Mouse (Mus musculus): ENCODE results near the gene Agrp. TPM values are rescaled to one million over a fixed set of nuclear protein-coding genes. Genes with fewer than 3 reads are reported as not detected.

The Agrp gene
- polyA plus RNA-seq, 1 experiment from 2014 or later: 1.2 TPM

- Histone ChIP-seq H3K36me3 (peaks cover 20% of the 10 kb centered on the region), H3K4me1 (replicated peaks) (no peaks in the 10 kb centered on the region), H3K9me3 (no peaks in the 10 kb centered on the region), H3K27ac (no peak overlapping the region), H3K4me3 (no peak overlapping the region), H3K4me2 (no peak overlapping the region), H3K27me3 (no peaks in the 10 kb centered on the region), H3K9ac (no peak overlapping the region)
- peak; percentile 65 for ATAC-seq (ENCODE audit: low FRiP score)
These were observed 83.1 kb downstream of the Agrp start for GRCm38 (mm10) chr8:105554087-105554486.

DNA sequence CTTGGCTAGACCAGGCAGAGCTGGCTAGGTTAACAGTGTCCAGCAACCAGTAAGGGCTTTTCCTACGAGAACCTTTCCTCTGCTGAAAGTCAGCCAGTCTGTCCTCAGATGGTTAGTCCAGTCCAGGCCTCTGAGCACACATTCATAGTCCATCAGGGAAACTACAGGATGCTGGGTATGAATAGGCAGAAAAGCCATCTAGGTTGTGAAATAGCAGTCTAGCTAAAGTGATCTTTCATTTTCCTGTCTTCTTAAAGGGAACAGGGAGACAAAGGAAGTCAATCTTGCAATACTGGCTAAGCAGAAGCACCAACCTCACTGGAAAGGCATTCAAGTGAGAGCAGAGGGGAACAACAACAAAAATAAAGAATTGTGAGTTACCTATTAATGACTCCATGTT lies 84.4 kb downstream of the Agrp start:
- Histone ChIP-seq H3K36me3 (peaks cover 12% of the 10 kb centered on the region), H3K4me3 (no peak overlapping the region), H3K9me3 (no peaks in the 10 kb centered on the region), H3K4me1 (replicated peaks) (no peaks in the 10 kb centered on the region), H3K4me2 (no peak overlapping the region), H3K27ac (no peak overlapping the region), H3K9ac (no peak overlapping the region), H3K27me3 (no peaks in the 10 kb centered on the region)
- 81% methylated on average over 1 of the region's 1 CpGs for WGBS
- no peak for ATAC-seq (ENCODE audit: low FRiP score)

DNA sequence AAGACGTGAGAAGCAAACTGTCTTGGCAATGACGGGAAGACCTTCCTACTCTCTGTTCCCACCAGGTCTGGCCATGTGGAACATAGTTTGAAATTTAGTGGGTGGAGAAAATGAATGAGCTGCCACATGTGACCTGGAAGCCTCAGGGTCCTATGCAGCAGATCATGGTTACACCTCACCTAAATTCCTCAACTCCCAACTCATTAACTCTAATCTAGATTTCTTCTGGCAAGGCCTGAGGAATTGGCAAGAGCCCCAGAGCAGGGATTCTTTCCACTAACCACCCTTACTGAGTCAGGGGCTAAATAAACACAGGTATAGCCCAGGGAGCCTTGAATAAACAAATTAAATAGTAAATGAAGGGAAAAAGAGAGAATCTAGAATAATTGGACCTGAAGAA lies 85.2 kb downstream of the Agrp start:
- Histone ChIP-seq H3K4me1 (replicated peaks) (no peaks in the 10 kb centered on the region), H3K4me2 (no peak overlapping the region), H3K9me3 (no peaks in the 10 kb centered on the region), H3K4me3 (no peak overlapping the region), H3K9ac (no peak overlapping the region), H3K27ac (no peak overlapping the region), H3K36me3 (peaks cover 11% of the 10 kb centered on the region; the same call in 1 of the 2 replicates), H3K27me3 (no peaks in the 10 kb centered on the region)
- ATAC-seq (ENCODE audit: low FRiP score): no peak
- WGBS: 94% methylated on average over 2 of the region's 2 CpGs

GRCm38 (mm10) chr8:105550083-105550482 lies 87.1 kb downstream of the Agrp start:
- Histone ChIP-seq H3K9me3 (no peaks in the 10 kb centered on the region), H3K4me1 (replicated peaks) (peaks cover 7% of the 10 kb centered on the region), H3K27ac (no peak overlapping the region), H3K27me3 (no peaks in the 10 kb centered on the region), H3K4me3 (no peak overlapping the region), H3K9ac (no peak overlapping the region), H3K4me2 (no peak overlapping the region), H3K36me3 (peaks cover 11% of the 10 kb centered on the region; the same call in 1 of the 2 replicates)
- no peak for ATAC-seq (ENCODE audit: low FRiP score)
- WGBS: 87% methylated on average over 2 of the region's 2 CpGs

- Histone ChIP-seq H3K9ac (no peak overlapping the region), H3K4me3 (no peak overlapping the region), H3K4me1 (replicated peaks) (peaks cover 13% of the 10 kb centered on the region), H3K9me3 (no peaks in the 10 kb centered on the region), H3K27me3 (no peaks in the 10 kb centered on the region), H3K27ac (no peak overlapping the region), H3K4me2 (no peak overlapping the region), H3K36me3 (peaks cover 11% of the 10 kb centered on the region; the same call in 1 of the 2 replicates)
- ATAC-seq (ENCODE audit: low FRiP score): no peak
- WGBS: 88% methylated on average over 1 of the region's 1 CpGs
These were observed 87.7 kb downstream of the Agrp start for GRCm38 (mm10) chr8:105549506-105549905.

GRCm38 (mm10) chr8:105546384-105547350 lies 90.5 kb downstream of the Agrp start:
- Histone ChIP-seq H3K4me2 (no peak overlapping the region), H3K9me3 (no peaks in the 10 kb centered on the region), H3K4me3 (no peak overlapping the region), H3K9ac (no peak overlapping the region), H3K27ac (no peak overlapping the region), H3K27me3 (no peaks in the 10 kb centered on the region), H3K36me3 (peaks cover 11% of the 10 kb centered on the region), H3K4me1 (replicated peaks) (peaks cover 22% of the 10 kb centered on the region)
- whole genome bisulfite sequencing: 85% methylated on average over 6 of the region's 6 CpGs
- no peak for ATAC-seq (ENCODE audit: low FRiP score)

DNA sequence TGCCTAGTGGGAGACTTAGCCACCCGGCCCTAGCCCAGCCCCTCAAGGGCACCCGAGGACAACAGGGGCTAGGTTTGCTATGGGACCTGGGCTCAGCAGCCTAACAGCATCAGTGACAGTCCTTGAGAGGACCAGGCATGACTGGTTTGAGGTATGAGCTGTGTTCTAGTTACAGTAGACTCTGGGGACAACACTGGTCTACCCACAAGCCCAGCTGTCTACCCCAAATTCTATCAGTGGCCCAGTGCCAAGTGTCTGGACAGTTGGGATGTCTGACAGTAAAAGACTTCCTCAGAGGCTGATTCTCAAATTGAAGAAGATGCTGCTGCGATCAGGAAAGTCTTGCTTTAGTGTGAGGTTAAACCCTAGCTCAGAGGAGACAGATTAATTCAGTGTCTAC lies 91.9 kb downstream of the Agrp start:
- Histone ChIP-seq H3K9ac (no peak overlapping the region), H3K9me3 (no peaks in the 10 kb centered on the region), H3K36me3 (peaks cover 10% of the 10 kb centered on the region), H3K27me3 (no peaks in the 10 kb centered on the region), H3K4me3 (no peak overlapping the region), H3K4me1 (replicated peaks) (peaks cover 22% of the 10 kb centered on the region), H3K27ac (peak overlapping the region; percentile 55), H3K4me2 (no peak overlapping the region)
- no peak for ATAC-seq (ENCODE audit: low FRiP score)
- 84% methylated on average over 3 of the region's 3 CpGs for WGBS

- no peak overlapping the region for H3K4me3 ChIP-seq
- H3K27ac ChIP-seq: peak overlapping the region; percentile 55
- WGBS: 67% methylated on average over 7 of the region's 7 CpGs
- peaks cover 7% of the 10 kb centered on the region for H3K36me3 ChIP-seq
- peaks cover 22% of the 10 kb centered on the region for H3K4me1 ChIP-seq (replicated peaks)
- ATAC-seq (ENCODE audit: low FRiP score): no peak
- no peaks in the 10 kb centered on the region for H3K27me3 ChIP-seq
- H3K4me2 ChIP-seq: no peak overlapping the region
- H3K9ac ChIP-seq: no peak overlapping the region
- H3K9me3 ChIP-seq: no peaks in the 10 kb centered on the region
These were observed 92.5 kb downstream of the Agrp start for GRCm38 (mm10) chr8:105544544-105545205.

DNA sequence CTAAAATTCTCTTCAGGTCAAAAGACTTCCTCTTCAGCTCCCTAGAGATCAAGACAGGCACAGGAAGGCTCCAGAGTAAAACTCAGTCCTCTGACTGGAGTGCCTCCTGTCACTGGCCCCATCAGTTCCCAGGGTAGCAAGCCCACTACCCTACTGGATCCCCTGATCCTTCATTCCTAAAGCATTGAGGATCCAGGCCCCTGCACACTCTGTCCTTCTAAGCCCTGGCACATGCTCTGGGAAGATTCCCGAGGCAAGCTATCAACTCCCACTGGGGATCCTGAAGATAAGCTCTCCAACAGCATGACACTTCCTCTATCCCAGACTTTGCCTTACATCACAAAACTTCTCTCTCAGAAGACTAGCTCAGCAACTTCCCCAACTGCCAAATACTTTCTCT lies 93.5 kb downstream of the Agrp start:
- H3K27me3 ChIP-seq: no peaks in the 10 kb centered on the region
- no peak overlapping the region for H3K9ac ChIP-seq
- H3K27ac ChIP-seq: no peak overlapping the region
- H3K4me1 ChIP-seq (replicated peaks): peaks cover 22% of the 10 kb centered on the region
- ATAC-seq (ENCODE audit: low FRiP score): no peak
- H3K36me3 ChIP-seq: peaks cover 16% of the 10 kb centered on the region
- no peaks in the 10 kb centered on the region for H3K9me3 ChIP-seq
- 48% methylated on average over 1 of the region's 1 CpGs for WGBS
- no peak overlapping the region for H3K4me2 ChIP-seq
- no peak overlapping the region for H3K4me3 ChIP-seq

GRCm38 (mm10) chr8:105542808-105543207 lies 94.4 kb downstream of the Agrp start:
- no peaks in the 10 kb centered on the region for H3K9me3 ChIP-seq
- H3K4me2 ChIP-seq: no peak overlapping the region
- no peak for ATAC-seq (ENCODE audit: low FRiP score)
- H3K4me3 ChIP-seq: no peak overlapping the region
- H3K36me3 ChIP-seq: peaks cover 25% of the 10 kb centered on the region
- no peak overlapping the region for H3K27ac ChIP-seq
- 98% methylated on average over 2 of the region's 2 CpGs for WGBS
- H3K9ac ChIP-seq: no peak overlapping the region
- H3K4me1 ChIP-seq (replicated peaks): peaks cover 22% of the 10 kb centered on the region
- no peaks in the 10 kb centered on the region for H3K27me3 ChIP-seq

GRCm38 (mm10) chr8:105542032-105542656 lies 95.0 kb downstream of the Agrp start:
- Histone ChIP-seq H3K4me3 (no peak overlapping the region), H3K9me3 (no peaks in the 10 kb centered on the region), H3K27me3 (no peaks in the 10 kb centered on the region), H3K36me3 (peaks cover 32% of the 10 kb centered on the region), H3K4me1 (replicated peaks) (peaks cover 22% of the 10 kb centered on the region), H3K9ac (no peak overlapping the region), H3K27ac (no peak overlapping the region), H3K4me2 (no peak overlapping the region)
- WGBS: 93% methylated on average over 3 of the region's 3 CpGs
- no peak for ATAC-seq (ENCODE audit: low FRiP score)

DNA sequence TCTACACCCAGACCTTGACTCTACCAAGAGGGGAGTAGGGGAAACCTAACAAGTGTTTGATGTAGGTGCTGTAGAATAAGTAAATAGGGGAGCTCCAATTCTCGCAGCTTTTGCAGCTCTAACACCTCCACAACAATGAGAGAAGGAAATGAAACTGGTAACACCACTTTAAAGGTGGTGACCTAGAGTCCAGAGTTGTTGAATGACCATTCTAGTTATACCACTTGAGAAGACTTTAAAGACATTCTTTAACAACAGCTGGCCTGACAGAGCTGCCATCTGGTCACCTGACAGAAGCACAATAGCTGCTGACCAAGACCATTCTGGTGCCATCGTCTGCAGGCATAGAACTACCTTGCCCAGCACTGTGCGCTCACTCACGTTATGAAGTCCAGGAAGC lies 98.3 kb downstream of the Agrp start:
- Histone ChIP-seq H3K9me3 (no peaks in the 10 kb centered on the region), H3K27me3 (no peaks in the 10 kb centered on the region), H3K4me1 (replicated peaks) (peaks cover 6% of the 10 kb centered on the region), H3K4me3 (no peak overlapping the region), H3K27ac (no peak overlapping the region), H3K4me2 (no peak overlapping the region), H3K9ac (no peak overlapping the region), H3K36me3 (peaks cover 58% of the 10 kb centered on the region)
- no peak for ATAC-seq (ENCODE audit: low FRiP score)
- WGBS: 90% methylated on average over 4 of the region's 4 CpGs
